Mouse (Mus musculus): ENCODE data around the gene Ccm2l. TPM values are rescaled to one million over a fixed set of nuclear protein-coding genes. Genes with fewer than 3 reads are reported as not detected.

Gene Ccm2l
- total and polyA plus RNA-seq, 3 experiments, result 13.3 to 43.4 (median 15.9) TPM

DNA sequence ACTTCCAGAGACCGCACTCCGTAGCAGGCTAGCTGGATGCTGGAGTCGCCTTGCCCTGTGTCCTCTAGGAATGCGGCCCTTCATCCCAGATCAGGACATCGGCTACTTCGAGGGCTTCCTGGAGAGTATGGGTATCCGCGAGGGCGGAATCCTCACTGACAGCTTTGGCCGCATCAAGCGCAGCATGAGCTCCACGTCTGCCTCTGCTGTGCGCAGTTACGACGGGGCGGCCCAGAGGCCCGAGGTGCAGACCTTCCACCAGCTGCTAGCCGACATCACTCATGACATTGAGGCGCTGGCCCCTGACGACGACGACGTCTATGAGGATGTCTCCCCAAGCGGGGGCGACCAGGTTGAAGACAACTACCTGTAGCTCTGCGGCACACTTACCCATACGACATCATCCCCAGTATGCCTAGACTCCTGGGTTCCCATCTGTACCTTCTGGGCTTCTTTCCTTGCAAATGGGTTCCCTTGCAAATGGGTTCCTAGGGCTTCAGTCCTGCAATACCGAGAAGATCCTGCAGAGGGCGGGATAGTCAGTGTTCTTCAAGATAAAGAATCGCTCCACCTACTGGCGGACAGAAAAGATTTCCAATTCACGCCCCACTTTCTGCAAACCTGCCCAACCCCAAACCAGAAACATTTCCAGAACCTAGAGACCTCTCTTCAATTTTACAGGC lies 15.2 kb downstream of the Ccm2l start:
- H3K79me2 ChIP-seq (replicated peaks; ENCODE audit: control insufficient read depth, insufficient read depth, low read length), result no peaks in the 10 kb centered on the region
- intact Hi-C loops (cut with DNase I), result loop anchor here (1.0 to 5.0 kb wide), 2 partner anchors 33 to 61 kb away; no protein-coding TSS in a partner anchor
- WGBS, result 43% methylated on average over 32 of the region's 32 CpGs
- no peak overlapping the region for H3K27ac ChIP-seq
- peaks cover 13% of the 10 kb centered on the region for H3K4me1 ChIP-seq (ENCODE audit: control insufficient read depth, insufficient read depth, low read length)
- H3K36me3 ChIP-seq (ENCODE audit: control insufficient read depth, insufficient read depth, low read length), result no peaks in the 10 kb centered on the region
- H3K9ac ChIP-seq (ENCODE audit: low read depth, low read length), result no peak overlapping the region
- DNase-seq, result peak; percentile 69 to 80
- H3K27me3 ChIP-seq (ENCODE audit: control insufficient read depth, insufficient read depth, low read length), result no peaks in the 10 kb centered on the region; the same call in 1 of the 2 replicates
- no peak overlapping the region for H3K4me3 ChIP-seq
- TF ChIP-seq CTCF (IDR thresholded peaks at IDR 0.05) (peak; percentile 93), POLR2A (IDR thresholded peaks at IDR 0.05; ENCODE audit: insufficient read depth, low read depth, low read length) (no peak), EP300 (IDR thresholded peaks at IDR 0.05; ENCODE audit: insufficient read depth, low read depth, low read length) (peak; percentile 89; the same call in 1 of the 2 replicates)

DNA sequence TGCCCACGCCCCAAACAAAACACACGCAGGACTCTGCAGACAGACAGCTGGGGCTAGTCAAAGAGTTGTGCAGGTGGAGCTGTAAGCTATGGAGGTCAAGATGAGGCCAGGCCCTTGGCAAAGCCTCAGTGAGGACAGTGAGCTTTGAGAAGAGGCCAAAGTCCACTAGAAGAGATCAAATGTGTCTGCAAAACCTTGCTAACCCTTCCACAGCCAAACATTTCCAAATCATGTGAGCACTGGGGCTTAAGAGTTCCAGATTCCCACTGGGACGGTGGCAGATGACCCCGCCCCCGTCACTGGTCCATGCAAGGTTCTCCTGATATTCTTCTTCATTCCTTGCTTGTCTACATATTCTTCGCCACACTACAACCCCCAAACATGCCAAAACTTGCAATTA lies 16.1 kb downstream of the Ccm2l start:
- Histone ChIP-seq H3K79me2 (replicated peaks; ENCODE audit: control insufficient read depth, insufficient read depth, low read length) (no peaks in the 10 kb centered on the region), H3K4me1 (ENCODE audit: control insufficient read depth, insufficient read depth, low read length) (peaks cover 12% of the 10 kb centered on the region), H3K36me3 (ENCODE audit: control insufficient read depth, insufficient read depth, low read length) (no peaks in the 10 kb centered on the region), H3K4me3 (no peak overlapping the region), H3K27me3 (ENCODE audit: control insufficient read depth, insufficient read depth, low read length) (no peaks in the 10 kb centered on the region), H3K9ac (ENCODE audit: low read depth, low read length) (no peak overlapping the region), H3K27ac (no peak overlapping the region)
- no peak for DNase-seq
- 75% methylated on average over 6 of the region's 6 CpGs for WGBS
- no peak for TF ChIP-seq POLR2A (IDR thresholded peaks at IDR 0.05; ENCODE audit: insufficient read depth, low read depth, low read length)
- TF ChIP-seq CTCF (IDR thresholded peaks at IDR 0.05), result no peak
- TF ChIP-seq EP300 (IDR thresholded peaks at IDR 0.05; ENCODE audit: insufficient read depth, low read depth, low read length), result no peak
- intact Hi-C loops (cut with DNase I), result loop anchor here (1.0 to 5.0 kb wide), 2 partner anchors 34 to 60 kb away; no protein-coding TSS in a partner anchor

GRCm38 (mm10) chr2:153083275-153083674 lies 17.5 kb downstream of the Ccm2l start:
- Histone ChIP-seq H3K79me2 (replicated peaks; ENCODE audit: control insufficient read depth, insufficient read depth, low read length) (no peaks in the 10 kb centered on the region), H3K27me3 (ENCODE audit: control insufficient read depth, insufficient read depth, low read length) (no peaks in the 10 kb centered on the region), H3K9ac (ENCODE audit: low read depth, low read length) (no peak overlapping the region), H3K4me1 (ENCODE audit: control insufficient read depth, insufficient read depth, low read length) (peaks cover 9% of the 10 kb centered on the region), H3K36me3 (ENCODE audit: control insufficient read depth, insufficient read depth, low read length) (no peaks in the 10 kb centered on the region), H3K27ac (no peak overlapping the region), H3K4me3 (no peak overlapping the region)
- intact Hi-C loops (cut with DNase I), result loop anchor here (5.0 kb wide), 1 partner anchor 59 kb away; no protein-coding TSS in a partner anchor
- TF ChIP-seq EP300 (IDR thresholded peaks at IDR 0.05; ENCODE audit: insufficient read depth, low read depth, low read length) (no peak), CTCF (IDR thresholded peaks at IDR 0.05) (no peak), POLR2A (IDR thresholded peaks at IDR 0.05; ENCODE audit: insufficient read depth, low read depth, low read length) (no peak)
- WGBS, result 64% methylated on average over 8 of the region's 8 CpGs
- no peak for DNase-seq

DNA sequence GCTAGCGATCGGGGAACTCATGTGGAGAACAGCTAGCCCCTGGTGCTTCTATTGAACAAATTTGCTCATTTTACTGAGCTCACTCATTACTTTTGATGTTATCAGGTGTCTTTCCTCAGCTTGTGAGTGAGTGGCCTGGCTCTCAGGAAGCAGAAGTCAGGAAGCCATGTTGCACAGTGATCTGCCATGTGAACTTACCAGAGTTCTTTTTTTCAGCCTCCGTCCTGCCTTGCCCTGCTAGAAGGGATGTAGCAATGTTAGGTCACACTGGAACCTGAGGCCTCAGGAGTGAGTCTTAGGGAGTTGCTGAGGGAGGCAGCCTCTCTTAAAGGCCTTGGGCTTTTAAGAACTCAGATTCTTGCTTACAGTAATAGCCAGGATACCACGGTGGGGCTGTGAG lies 18.1 kb downstream of the Ccm2l start:
- Histone ChIP-seq H3K9ac (ENCODE audit: low read depth, low read length) (no peak overlapping the region), H3K36me3 (ENCODE audit: control insufficient read depth, insufficient read depth, low read length) (no peaks in the 10 kb centered on the region), H3K27me3 (ENCODE audit: control insufficient read depth, insufficient read depth, low read length) (no peaks in the 10 kb centered on the region), H3K4me3 (no peak overlapping the region), H3K4me1 (ENCODE audit: control insufficient read depth, insufficient read depth, low read length) (peaks cover 9% of the 10 kb centered on the region), H3K79me2 (replicated peaks; ENCODE audit: control insufficient read depth, insufficient read depth, low read length) (no peaks in the 10 kb centered on the region), H3K27ac (no peak overlapping the region)
- no peak for DNase-seq
- no peak for TF ChIP-seq POLR2A (IDR thresholded peaks at IDR 0.05; ENCODE audit: insufficient read depth, low read depth, low read length)
- no peak for TF ChIP-seq EP300 (IDR thresholded peaks at IDR 0.05; ENCODE audit: insufficient read depth, low read depth, low read length)
- no peak for TF ChIP-seq CTCF (IDR thresholded peaks at IDR 0.05)
- WGBS, result 64% methylated on average over 4 of the region's 4 CpGs
- intact Hi-C loops (cut with DNase I), result loop anchor here (5.0 kb wide), 1 partner anchor 58 kb away; no protein-coding TSS in a partner anchor

DNA sequence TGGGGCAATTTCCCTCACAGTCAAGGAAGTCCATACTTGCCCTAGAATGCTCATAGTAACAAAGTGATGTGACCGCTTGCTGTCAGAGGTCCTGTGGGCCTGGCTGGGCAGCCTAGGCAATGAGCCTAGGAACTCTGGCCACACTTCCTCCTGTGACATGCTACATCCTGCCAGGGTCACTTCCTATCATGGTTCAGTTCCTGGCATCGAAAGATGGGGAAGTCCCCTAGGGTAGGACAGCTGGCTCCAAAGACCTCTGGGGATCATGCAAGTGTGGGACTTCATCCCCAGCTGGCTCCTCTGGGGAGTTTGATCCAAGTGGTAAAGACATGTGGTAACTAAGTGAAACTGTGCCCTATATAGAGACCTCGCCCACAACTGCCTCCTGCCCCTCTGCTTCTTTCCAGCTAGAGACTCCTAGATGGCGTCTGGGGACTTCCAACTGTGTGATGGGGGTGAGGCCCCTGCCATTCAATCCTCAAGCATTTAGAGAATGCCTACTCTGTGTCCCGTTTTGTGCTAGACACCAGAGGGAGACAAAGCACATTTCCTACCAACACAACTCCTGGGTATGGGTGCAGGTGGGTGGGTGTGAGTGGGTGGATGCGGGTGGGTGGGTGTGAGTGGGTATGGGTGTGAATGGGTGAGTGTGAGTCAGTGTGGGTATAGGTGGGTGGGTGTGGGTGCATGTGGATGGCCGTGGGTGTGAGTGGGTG lies 18.7 kb downstream of the Ccm2l start:
- peak in 1 of 2 experiments; percentile 61 for DNase-seq

More for the DNA sequence above, 18.7 kb downstream of the Ccm2l start:
- 0 out of 2 replicates have a peak, but pooled peaks have one; percentile 27 for TF ChIP-seq POLR2A (IDR thresholded peaks at IDR 0.05; ENCODE audit: insufficient read depth, low read depth, low read length)
- no peak for TF ChIP-seq CTCF (IDR thresholded peaks at IDR 0.05)
- Histone ChIP-seq H3K27me3 (ENCODE audit: control insufficient read depth, insufficient read depth, low read length) (no peaks in the 10 kb centered on the region), H3K79me2 (replicated peaks; ENCODE audit: control insufficient read depth, insufficient read depth, low read length) (no peaks in the 10 kb centered on the region), H3K36me3 (ENCODE audit: control insufficient read depth, insufficient read depth, low read length) (no peaks in the 10 kb centered on the region), H3K4me3 (no peak overlapping the region), H3K4me1 (ENCODE audit: control insufficient read depth, insufficient read depth, low read length) (peaks cover 11% of the 10 kb centered on the region), H3K27ac (no peak overlapping the region), H3K9ac (ENCODE audit: low read depth, low read length) (no peak overlapping the region)
- WGBS, result 36% methylated on average over 7 of the region's 7 CpGs
- intact Hi-C loops (cut with DNase I), result loop anchor here (5.0 kb wide), 1 partner anchor 58 kb away; no protein-coding TSS in a partner anchor

All from heart, adult 2 months (tissue).